Comparison of ENCODE assay signal across 8 mouse cellular contexts in the genomic region with DNA sequence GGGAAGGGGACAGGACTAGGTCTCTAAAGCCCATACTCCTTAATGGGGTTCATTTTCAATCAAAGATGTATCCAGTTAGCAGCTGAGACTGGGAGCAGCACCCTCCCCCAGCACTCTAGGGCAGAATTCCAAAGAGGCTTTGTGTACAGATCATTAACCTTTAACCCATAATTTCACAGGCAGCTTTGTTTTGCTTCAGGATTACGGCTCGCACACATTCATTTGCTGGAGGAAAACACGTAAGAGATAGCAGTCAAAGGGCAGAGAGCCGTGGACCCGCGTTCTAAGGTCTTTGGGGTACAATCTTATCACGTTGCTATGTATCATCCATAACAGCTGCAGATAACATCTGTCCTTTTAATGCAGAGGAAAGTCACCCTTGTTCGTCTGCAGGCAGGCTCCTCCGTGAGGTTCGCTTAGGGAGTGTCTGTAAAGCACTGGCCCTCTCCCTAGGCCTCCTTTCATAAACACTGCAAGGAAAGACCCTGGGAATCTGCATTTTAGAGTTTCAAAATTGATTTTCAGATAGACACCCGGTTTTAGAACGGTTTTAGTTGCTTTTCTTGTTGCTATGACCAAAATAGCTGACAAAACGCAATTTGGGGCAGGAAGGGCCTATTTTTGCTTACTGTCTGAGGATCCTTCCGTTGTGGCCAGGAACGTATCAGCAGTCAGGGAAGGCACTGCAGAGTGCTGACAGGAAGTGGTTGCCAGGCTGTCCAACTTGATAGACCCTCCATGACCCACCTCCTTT. TPM values are rescaled to one million over a fixed set of nuclear protein-coding genes. Genes with fewer than 3 reads are reported as not detected.
DNase-seq lines count a peak whose midpoint lies in the region; ATAC-seq lines count a peak whose summit lies in the region.

No protein-coding gene starts in this region.

- no peaks in the 10 kb centered on the region for H3K27me3 ChIP-seq in hindbrain, embryonic 10.5 days (ENCODE audit: insufficient read depth, poor library complexity, severe bottlenecking)
- H3K27me3 ChIP-seq in hindbrain, embryonic 16.5 days (replicated peaks; ENCODE audit: control insufficient read depth, insufficient read depth, low read length): no peaks in the 10 kb centered on the region
- no peaks in the 10 kb centered on the region for H3K27me3 ChIP-seq in heart, embryonic 15.5 days

- no peak overlapping the region for H3K4me3 ChIP-seq in hindbrain, embryonic 10.5 days
- no peak overlapping the region for H3K4me3 ChIP-seq in hindbrain, embryonic 16.5 days (ENCODE audit: low read length)
- H3K4me3 ChIP-seq in heart, embryonic 15.5 days: 0 out of 2 replicates have a peak overlapping the region, but pooled peaks have one; percentile 2

- ATAC-seq in hindbrain, embryonic 16.5 days: no peak
- ATAC-seq in heart, embryonic 15.5 days (replicated peaks; ENCODE audit: insufficient number of reproducible peaks, insufficient read depth, low FRiP score, low read depth): no peak; the same call in 1 of the 2 replicates
- ATAC-seq in megakaryocyte progenitor cell, adult 5-6 weeks (replicated peaks; ENCODE audit: poor library complexity): peak; percentile 92

- no peaks in the 10 kb centered on the region for H3K9me3 ChIP-seq in hindbrain, embryonic 10.5 days
- no peaks in the 10 kb centered on the region for H3K9me3 ChIP-seq in hindbrain, embryonic 16.5 days (ENCODE audit: control insufficient read depth, low read length)
- no peaks in the 10 kb centered on the region for H3K9me3 ChIP-seq in heart, embryonic 15.5 days (replicated peaks)

- H3K36me3 ChIP-seq in hindbrain, embryonic 10.5 days: no peaks in the 10 kb centered on the region
- no peaks in the 10 kb centered on the region for H3K36me3 ChIP-seq in hindbrain, embryonic 16.5 days (ENCODE audit: control insufficient read depth, insufficient read depth, low read length)
- no peaks in the 10 kb centered on the region for H3K36me3 ChIP-seq in heart, embryonic 15.5 days

- H3K9ac ChIP-seq in hindbrain, embryonic 16.5 days (ENCODE audit: low read depth, low read length): no peak overlapping the region
- H3K9ac ChIP-seq in heart, embryonic 15.5 days: no peak overlapping the region

- no peak overlapping the region for H3K4me2 ChIP-seq in hindbrain, embryonic 16.5 days (ENCODE audit: low read length)
- peak overlapping the region; percentile 19 for H3K4me2 ChIP-seq in heart, embryonic 15.5 days

- H3K27ac ChIP-seq in hindbrain, embryonic 10.5 days: peak overlapping the region; percentile 85
- H3K27ac ChIP-seq in hindbrain, embryonic 16.5 days (ENCODE audit: low read depth, low read length): no peak overlapping the region
- peak overlapping the region; percentile 70 for H3K27ac ChIP-seq in heart, embryonic 15.5 days

- DNase-seq in hindbrain, embryonic 10.5 days (ENCODE audit: low spot score): peak; percentile 49
- peak; percentile 61 for DNase-seq in brain, adult 2 months (ENCODE audit: low read depth, low spot score)
- peak; percentile 83 for DNase-seq in kidney, postnatal 10 days
- peak; percentile 44 for DNase-seq in thymus, postnatal 4 days
- DNase-seq in spleen, postnatal 4 days (ENCODE audit: low spot score in 2 of 2): no peak

- 21% methylated on average over 15 of the region's 15 CpGs for WGBS in hindbrain, embryonic 10.5 days
- WGBS in hindbrain, embryonic 16.5 days: 17% methylated on average over 15 of the region's 15 CpGs
- 10% methylated on average over 15 of the region's 15 CpGs for WGBS in heart, embryonic 15.5 days

- peaks cover 31% of the 10 kb centered on the region for H3K4me1 ChIP-seq in hindbrain, embryonic 10.5 days (replicated peaks)
- H3K4me1 ChIP-seq in hindbrain, embryonic 16.5 days (ENCODE audit: control insufficient read depth, insufficient read depth, low read depth, low read length): peaks cover 6% of the 10 kb centered on the region
- H3K4me1 ChIP-seq in heart, embryonic 15.5 days (replicated peaks): peaks cover 26% of the 10 kb centered on the region

RNA-seq across cellular contexts. Expression of gene Gmpr, which starts 52.0 kb away (rescaled TPM):
- 38.3 and 44.1 TPM in 2 replicates for polyA plus RNA-seq in hindbrain, embryonic 10.5 days (2016; fragmentation: Nextera tagmentation; extraction: Ambion mirVana)
- 40.7 and 41.5 TPM in 2 replicates for polyA plus RNA-seq in hindbrain, embryonic 16.5 days (2015; fragmentation: Nextera tagmentation; extraction: Ambion mirVana)
- 180 and 185 TPM in 2 replicates for polyA plus RNA-seq in heart, embryonic 15.5 days (2015; fragmentation: Nextera tagmentation; extraction: Ambion mirVana)
- 16.3 and 20.5 TPM in 2 replicates for total RNA-seq in megakaryocyte progenitor cell, adult 5-6 weeks (2015)
- total RNA-seq in megakaryocyte progenitor cell, adult 5-6 weeks (2017): 13.6 and 15.3 TPM in 2 replicates

Comparison
In these comparisons a context has a peak if more than half of its experiments do, and no peak if none do; other contexts are left out.
1. DNase-seq: peak in hindbrain, embryonic 10.5 days (single experiment), brain, adult 2 months (single experiment), kidney, postnatal 10 days (single experiment) and thymus, postnatal 4 days (single experiment); none in spleen, postnatal 4 days (0 of 2).